Mouse (Mus musculus): ENCODE results near the gene Nras.

GRCm38 (mm10) chr3:103066927-103067326 lies 8.8 kb downstream of the Nras start:
- TF ChIP-seq CTCF (IDR thresholded peaks at IDR 0.05; ENCODE audit: borderline replicate concordance, insufficient read depth, low read depth, low read length) (no peak), POLR2A (IDR thresholded peaks at IDR 0.05; ENCODE audit: borderline replicate concordance, insufficient read depth, low read length) (no peak)
